Mouse (Mus musculus) CH12.LX (cell line): ENCODE measurements around the gene Shisa3.

Source experiments
- BHLHE40 ChIP-seq: IDR thresholded peaks from 2 replicates; pipeline ENCODE4 v1.6.1; 2011; ENCODE audit warnings: mild to moderate bottlenecking, low read depth, low read length, improper control_type of control experiment
- HCFC1 ChIP-seq: IDR thresholded peaks from 2 replicates; pipeline ENCODE4 v1.6.1; 2012; ENCODE audit warnings: low read depth, mild to moderate bottlenecking, inconsistent platforms, low read length, improper control_type of control experiment
- POLR2A ChIP-seq: IDR thresholded peaks from 2 replicates; pipeline ENCODE4 v1.6.1; 2011; ENCODE audit warnings: low read depth, mild to moderate bottlenecking, improper control_type of control experiment, low read length
- USF1 ChIP-seq: IDR thresholded peaks from 2 replicates; pipeline ENCODE4 v1.6.1; 2014; ENCODE audit warnings: low read depth, mild to moderate bottlenecking, inconsistent platforms, low read length, improper control_type of control experiment

- no peak for TF ChIP-seq POLR2A
- no peak for TF ChIP-seq HCFC1
- no peak for TF ChIP-seq BHLHE40
- TF ChIP-seq USF1, result no peak
Observed at GRCm38 (mm10) chr5:67646756-67647529, 39.3 kb downstream of the Shisa3 start.
